Mouse (Mus musculus) C2C12 (cell line): ENCODE measurements at regions not wholly inside any gene's neighbourhood (a gene's known extent, or its start where the extent isn't known, plus 50 kb on each side); places are given as distances from the start of the nearest gene placed in this dataset.

ENCODE experiments used
- CTCF ChIP-seq: IDR thresholded peaks from one replicate; pipeline ENCODE4 v1.5.1; 2011; ENCODE audit not compliant: control insufficient read depth, insufficient read depth, insufficient read length
- FOSL1 ChIP-seq: IDR thresholded peaks from one replicate; pipeline ENCODE4 v1.8.0; 2011; ENCODE audit warnings: mild to moderate bottlenecking, low read length; ENCODE audit not compliant: poor library complexity, insufficient read depth, severe bottlenecking
- MAX ChIP-seq: IDR thresholded peaks from one replicate; pipeline ENCODE4 v1.6.1; 2011; ENCODE audit warnings: mild to moderate bottlenecking, control low read depth
- MYOD1 ChIP-seq: IDR thresholded peaks from one replicate; pipeline ENCODE4 v1.6.1; 2011; ENCODE audit warnings: low read depth; ENCODE audit not compliant: control insufficient read depth, insufficient read length
- MYOG ChIP-seq: IDR thresholded peaks from one replicate; pipeline ENCODE4 v1.6.1; 2011; ENCODE audit not compliant: control insufficient read depth, insufficient read length; ENCODE audit errors: extremely low read depth

GRCm38 (mm10) chr1:185989432-185989831 is 127.7 kb downstream of the Lyplal1 start:
- TF ChIP-seq MYOG (no peak), CTCF (no peak), MAX (no peak), FOSL1 (no peak), MYOD1 (no peak)
